Mouse (Mus musculus) intestine, embryonic 15.5 days (tissue): ENCODE results near the gene Phc2. TPM values are rescaled to one million over a fixed set of nuclear protein-coding genes. Genes with fewer than 3 reads are reported as not detected.

Source experiments
- ATAC-seq: fragments of 200-750 bp; cut with Nextera tagmentation; 2 replicates; pipeline ENCODE4 v1.8.0; 2017; ENCODE audit warnings: moderate TSS enrichment, moderate library complexity
- H3K27ac ChIP-seq: fragments of 300-500 bp; sonication (generic); 2 replicates; pipeline ENCODE4 v1.5.1; 2015; ENCODE audit warnings: mild to moderate bottlenecking, inconsistent platforms
- H3K27me3 ChIP-seq: fragments of 300-500 bp; sonication (generic); replicated peaks from 2 replicates; pipeline ENCODE4 v1.6.1; 2015; ENCODE audit warnings: inconsistent platforms
- H3K36me3 ChIP-seq: fragments of 300-500 bp; sonication (generic); 2 replicates; pipeline ENCODE4 v1.6.1; 2015; ENCODE audit warnings: inconsistent platforms
- H3K4me1 ChIP-seq: fragments of 300-500 bp; sonication (generic); replicated peaks from 2 replicates; pipeline ENCODE4 v1.6.1; 2015; ENCODE audit warnings: inconsistent platforms
- H3K4me2 ChIP-seq: fragments of 300-500 bp; sonication (generic); replicated peaks from 2 replicates; pipeline ENCODE4 v1.6.1; 2015; ENCODE audit warnings: mild to moderate bottlenecking, inconsistent platforms
- H3K4me3 ChIP-seq: fragments of 300-500 bp; sonication (generic); replicated peaks from 2 replicates; pipeline ENCODE4 v1.5.1; 2015; ENCODE audit warnings: inconsistent platforms
- H3K9ac ChIP-seq: fragments of 300-500 bp; sonication (generic); 2 replicates; pipeline ENCODE4 v1.6.1; 2015; ENCODE audit warnings: inconsistent platforms
- H3K9me3 ChIP-seq: fragments of 300-500 bp; sonication (generic); 2 replicates; pipeline ENCODE4 v1.6.1; 2016; ENCODE audit warnings: inconsistent platforms
- WGBS: fragments of 180-500 bp; shearing (Covaris S2); methylation state at CpG from one replicate; pipeline ENCODE4 v1.1.7; 2015; 5-methylcytosine and 5-hydroxymethylcytosine counted together
- polyA plus RNA-seq: library from polyadenylated mRNA; unstranded; fragments of >200 nt; fragmentation: Nextera tagmentation; extraction: Ambion mirVana; gene quantifications from 2 replicates; pipeline ENCODE4 v1.2.1, GENCODE M21; 2015

Gene Phc2
- polyA plus RNA-seq, 1 experiment from 2014 or later: 42.3 TPM

DNA sequence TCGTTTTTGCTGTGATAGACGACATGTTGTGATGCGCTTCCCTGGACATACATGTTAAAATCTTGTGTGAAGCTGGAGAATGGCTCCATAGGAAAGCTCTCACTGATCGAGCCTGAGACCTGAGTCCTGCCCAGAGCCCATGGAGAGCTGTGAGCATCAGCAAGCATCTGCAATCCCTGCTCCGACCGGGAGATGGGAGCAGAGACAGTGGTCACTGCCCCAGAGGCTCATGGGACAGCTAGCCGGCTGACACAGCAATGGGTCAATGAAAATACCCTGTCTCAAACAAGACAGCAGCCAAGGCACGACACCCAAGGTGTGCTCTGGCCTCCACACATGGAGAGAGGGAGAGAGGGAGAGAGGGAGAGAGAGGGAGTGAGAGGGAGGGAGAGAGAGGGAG lies 26.6 kb downstream of the Phc2 start:
- Histone ChIP-seq H3K36me3 (no peaks in the 10 kb centered on the region), H3K9ac (no peak overlapping the region), H3K9me3 (no peaks in the 10 kb centered on the region), H3K4me1 (no peaks in the 10 kb centered on the region; the same call in 1 of the 2 replicates), H3K27ac (no peak overlapping the region), H3K27me3 (no peaks in the 10 kb centered on the region), H3K4me3 (no peak overlapping the region), H3K4me2 (no peak overlapping the region)
- ATAC-seq: no peak
- WGBS: 58% methylated on average over 8 of the region's 8 CpGs

DNA sequence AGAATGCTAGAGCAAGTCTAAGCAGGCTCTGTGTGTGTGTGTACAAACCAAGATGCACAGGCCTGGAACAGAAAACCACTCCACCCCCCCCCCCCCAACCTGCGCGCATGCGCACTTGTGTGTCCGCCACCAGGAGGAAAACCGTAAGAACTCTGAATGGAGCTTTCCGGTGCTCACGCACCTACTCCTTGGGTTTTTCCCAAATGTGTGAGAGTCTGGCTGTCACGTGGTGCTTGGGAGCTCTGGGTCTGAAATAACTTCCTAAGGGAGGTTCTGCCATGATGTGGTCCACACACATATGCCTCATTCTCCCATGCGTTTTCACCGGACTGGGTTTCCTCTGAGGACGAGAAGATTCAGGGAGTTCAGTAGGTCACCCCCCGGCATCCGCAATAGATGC lies 27.8 kb downstream of the Phc2 start:
- H3K36me3 ChIP-seq: no peaks in the 10 kb centered on the region
- ATAC-seq: no peak
- no peak overlapping the region for H3K9ac ChIP-seq
- WGBS: 90% methylated on average over 13 of the region's 13 CpGs
- H3K4me3 ChIP-seq: no peak overlapping the region
- no peak overlapping the region for H3K27ac ChIP-seq
- H3K27me3 ChIP-seq: no peaks in the 10 kb centered on the region
- no peaks in the 10 kb centered on the region; the same call in 1 of the 2 replicates for H3K4me1 ChIP-seq
- no peak overlapping the region for H3K4me2 ChIP-seq
- no peaks in the 10 kb centered on the region for H3K9me3 ChIP-seq

DNA sequence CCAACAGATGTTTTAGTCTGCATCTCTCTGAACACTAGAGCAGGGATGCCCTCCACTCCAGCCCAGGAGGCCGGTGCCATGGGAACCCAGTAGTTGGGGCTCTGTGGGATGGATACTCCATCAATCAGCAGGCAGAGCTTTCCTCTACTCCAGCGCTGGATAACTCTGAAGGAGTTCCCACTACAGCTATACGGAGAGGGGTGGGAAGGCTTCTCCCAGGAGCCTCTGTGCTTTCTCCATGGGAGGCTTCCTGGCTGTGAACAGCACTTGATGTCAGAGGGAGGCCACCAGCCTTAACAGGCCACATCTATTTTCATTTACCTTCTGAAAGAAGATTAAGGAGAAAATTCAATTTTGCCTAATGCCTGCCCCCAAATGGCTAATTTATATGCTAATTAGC lies 29.2 kb downstream of the Phc2 start:
- 46% methylated on average over 3 of the region's 3 CpGs for WGBS

DNA sequence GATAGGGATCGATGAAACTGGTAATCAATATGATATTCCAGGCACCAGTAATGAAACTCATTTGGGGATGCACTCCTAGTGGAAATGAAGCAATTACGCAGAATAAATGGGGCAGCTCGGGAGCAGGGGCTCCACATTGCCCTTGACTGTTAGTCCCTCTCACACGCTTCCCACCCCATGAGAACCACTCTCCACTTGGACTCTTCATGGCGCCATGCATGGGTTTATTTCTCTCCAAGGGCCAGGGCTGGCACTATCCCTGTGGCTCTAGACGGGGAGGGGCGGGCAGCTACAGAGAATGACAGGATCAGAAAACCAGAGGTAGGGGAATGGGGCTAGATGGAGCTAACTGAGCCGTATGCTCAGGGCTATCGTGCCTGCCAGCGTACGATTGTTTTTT lies 29.6 kb downstream of the Phc2 start:
- WGBS: 88% methylated on average over 11 of the region's 11 CpGs
- Histone ChIP-seq H3K9me3 (no peaks in the 10 kb centered on the region), H3K27me3 (no peaks in the 10 kb centered on the region), H3K4me1 (peaks cover 10% of the 10 kb centered on the region), H3K4me3 (no peak overlapping the region), H3K36me3 (no peaks in the 10 kb centered on the region), H3K9ac (no peak overlapping the region), H3K4me2 (no peak overlapping the region), H3K27ac (no peak overlapping the region)
- ATAC-seq: no peak

More for the DNA sequence above, 29.2 kb downstream of the Phc2 start:
- no peaks in the 10 kb centered on the region for H3K27me3 ChIP-seq
- H3K27ac ChIP-seq: no peak overlapping the region
- no peaks in the 10 kb centered on the region for H3K9me3 ChIP-seq
- no peak for ATAC-seq
- no peak overlapping the region for H3K4me2 ChIP-seq
- H3K4me1 ChIP-seq: peaks cover 6% of the 10 kb centered on the region; the same call in 1 of the 2 replicates
- no peak overlapping the region for H3K9ac ChIP-seq
- H3K36me3 ChIP-seq: no peaks in the 10 kb centered on the region
- H3K4me3 ChIP-seq: no peak overlapping the region

DNA sequence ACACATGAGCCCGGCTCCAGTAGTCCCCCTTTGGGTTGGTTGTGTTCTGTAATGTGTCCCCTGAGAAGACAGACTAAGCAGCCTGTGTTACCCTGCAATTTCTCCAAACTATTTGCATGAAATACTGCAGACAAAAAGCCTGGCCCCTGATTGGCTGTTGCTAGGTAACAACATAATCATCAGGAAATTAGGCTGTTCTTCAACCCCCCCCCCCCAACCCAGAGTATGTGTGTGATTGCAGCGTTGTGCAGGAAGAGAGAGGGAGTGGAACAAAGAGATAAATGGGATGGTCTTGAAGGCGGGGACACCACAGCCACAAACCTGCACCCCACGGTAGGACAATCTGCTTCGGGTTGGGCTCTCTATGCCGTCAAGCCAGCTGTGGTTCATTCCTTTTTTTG lies 34.0 kb downstream of the Phc2 start:
- ATAC-seq: peak; percentile 40; the same call in 1 of the 2 replicates
- WGBS: 33% methylated on average over 6 of the region's 6 CpGs
- Histone ChIP-seq H3K36me3 (no peaks in the 10 kb centered on the region), H3K4me1 (peaks cover 36% of the 10 kb centered on the region), H3K27ac (0 out of 2 replicates have a peak overlapping the region, but pooled peaks have one; percentile 9), H3K27me3 (no peaks in the 10 kb centered on the region), H3K9ac (no peak overlapping the region), H3K9me3 (no peaks in the 10 kb centered on the region), H3K4me2 (no peak overlapping the region), H3K4me3 (no peak overlapping the region)

DNA sequence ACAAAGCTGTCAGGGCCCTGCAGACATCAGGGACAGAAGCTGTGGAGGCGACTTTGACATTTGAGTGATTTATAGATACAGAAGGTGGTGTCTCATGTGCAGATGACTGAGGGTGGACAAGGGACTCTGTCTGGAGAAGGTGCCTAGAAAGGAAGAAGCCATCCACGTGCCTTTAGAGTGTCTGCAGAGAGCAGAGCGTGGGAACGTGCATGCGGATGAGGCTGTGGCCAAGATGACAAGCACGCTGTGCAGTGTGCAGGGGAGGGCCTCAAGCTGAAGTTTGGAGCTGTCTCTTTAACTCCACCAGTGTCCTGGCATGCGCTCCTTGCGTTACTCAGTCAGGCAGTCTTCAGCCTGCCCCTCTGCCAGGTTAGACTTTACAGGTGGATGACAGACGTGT lies 34.5 kb downstream of the Phc2 start:
- WGBS: 49% methylated on average over 9 of the region's 9 CpGs
- Histone ChIP-seq H3K9ac (no peak overlapping the region), H3K27ac (0 out of 2 replicates have a peak overlapping the region, but pooled peaks have one; percentile 9), H3K4me2 (0 out of 2 replicates have a peak overlapping the region, but pooled peaks have one; percentile 2), H3K4me1 (peaks cover 38% of the 10 kb centered on the region), H3K27me3 (no peaks in the 10 kb centered on the region), H3K9me3 (no peaks in the 10 kb centered on the region), H3K36me3 (no peaks in the 10 kb centered on the region), H3K4me3 (no peak overlapping the region)
- peak; percentile 54 for ATAC-seq

DNA sequence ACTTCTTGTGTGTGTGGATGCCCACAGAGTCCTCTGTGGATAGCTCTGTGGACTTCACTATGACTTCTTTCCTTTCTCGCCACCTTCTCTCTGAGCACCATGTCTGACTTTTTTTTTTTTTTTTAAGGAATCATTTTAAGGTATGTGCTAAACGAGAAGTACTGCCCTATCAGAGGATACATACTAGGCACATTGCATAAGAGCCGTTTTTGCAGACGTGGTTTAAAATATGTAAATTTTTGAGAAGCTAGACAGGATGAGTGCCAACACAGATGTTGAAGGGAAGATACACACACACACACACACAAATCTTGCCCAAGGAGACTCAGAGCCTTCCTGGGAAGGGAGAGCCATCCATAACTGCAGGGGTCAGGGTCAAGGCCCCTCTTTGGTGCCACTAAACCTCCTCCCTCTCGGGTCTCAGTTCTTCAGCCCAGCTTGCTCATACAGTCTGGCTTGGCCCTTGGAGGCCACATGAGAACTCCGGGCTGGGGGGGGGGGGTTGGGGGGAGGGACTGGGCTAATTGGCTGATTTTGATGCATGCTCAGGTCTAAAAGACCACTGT lies 35.3 kb downstream of the Phc2 start:
- Histone ChIP-seq H3K9me3 (no peaks in the 10 kb centered on the region), H3K4me3 (no peak overlapping the region), H3K36me3 (no peaks in the 10 kb centered on the region), H3K27ac (no peak overlapping the region), H3K27me3 (no peaks in the 10 kb centered on the region), H3K4me1 (peaks cover 42% of the 10 kb centered on the region), H3K9ac (no peak overlapping the region), H3K4me2 (no peak overlapping the region)
- no peak for ATAC-seq
- 53% methylated on average over 6 of the region's 6 CpGs for WGBS

DNA sequence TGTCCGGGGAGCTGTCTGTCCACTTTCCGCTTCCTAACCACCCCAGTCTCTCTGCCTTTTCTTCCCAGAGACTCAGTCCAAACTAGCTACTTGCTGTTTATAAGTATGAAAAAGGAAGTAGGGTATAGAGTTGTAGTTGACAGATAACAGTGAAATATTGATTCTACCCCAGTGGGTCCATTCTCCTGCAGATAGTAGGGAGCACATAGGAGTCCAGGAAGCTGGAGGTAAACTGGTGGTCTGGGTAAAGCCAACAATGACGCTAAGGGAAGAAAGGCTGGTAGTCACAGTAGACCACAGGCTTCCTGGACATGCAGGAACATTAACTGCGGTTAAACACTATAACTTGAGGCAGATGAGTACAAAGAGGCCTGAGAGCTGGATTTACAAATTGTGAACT lies 36.7 kb downstream of the Phc2 start:
- 57% methylated on average over 4 of the region's 4 CpGs for WGBS
- ATAC-seq: no peak
- Histone ChIP-seq H3K9me3 (no peaks in the 10 kb centered on the region), H3K4me3 (no peak overlapping the region), H3K4me1 (peaks cover 47% of the 10 kb centered on the region), H3K9ac (no peak overlapping the region), H3K36me3 (no peaks in the 10 kb centered on the region), H3K27ac (peak overlapping the region; percentile 51; the same call in 1 of the 2 replicates), H3K4me2 (no peak overlapping the region), H3K27me3 (no peaks in the 10 kb centered on the region)

DNA sequence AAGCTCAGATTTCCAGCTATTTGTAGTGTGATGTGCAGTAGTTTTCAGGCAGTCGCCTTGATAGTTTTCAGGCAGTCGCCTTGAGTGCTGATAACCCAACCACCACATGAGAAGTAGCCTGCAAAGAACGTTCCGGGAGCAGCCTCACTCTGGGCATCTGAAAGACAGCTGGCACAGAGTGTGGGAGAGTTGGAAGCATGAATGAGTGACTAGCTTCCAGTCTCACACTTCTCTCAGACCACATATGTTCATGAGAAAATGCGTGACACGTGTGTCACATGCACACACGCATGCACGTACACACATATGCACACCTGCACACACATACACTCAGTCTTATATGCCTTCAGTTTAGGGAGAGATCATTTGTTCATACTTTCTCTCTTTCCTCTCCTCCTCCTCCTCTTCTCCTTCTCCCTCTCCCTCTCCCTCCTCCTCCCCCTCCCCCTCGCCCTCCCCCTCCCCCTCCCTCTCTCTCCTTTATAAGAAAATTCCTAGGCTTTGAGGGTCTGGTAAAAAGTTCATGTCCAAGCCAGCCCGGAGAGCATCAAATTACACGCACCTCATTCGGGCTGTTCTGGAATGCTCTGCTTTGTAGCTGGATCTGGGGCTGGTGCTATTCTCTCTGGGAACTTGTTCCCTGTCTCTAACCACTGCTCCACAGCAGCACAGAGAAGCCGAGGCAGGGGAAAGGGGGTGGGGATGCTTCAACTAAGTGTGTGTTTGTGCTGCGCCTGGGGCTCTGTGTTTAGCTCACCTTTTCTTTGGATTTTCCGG lies 37.8 kb downstream of the Phc2 start:
- 0 out of 2 replicates have a peak overlapping the region, but pooled peaks have one; percentile 13 for H3K27ac ChIP-seq
- WGBS: 54% methylated on average over 14 of the region's 15 CpGs
- H3K4me1 ChIP-seq: peaks cover 53% of the 10 kb centered on the region

DNA sequence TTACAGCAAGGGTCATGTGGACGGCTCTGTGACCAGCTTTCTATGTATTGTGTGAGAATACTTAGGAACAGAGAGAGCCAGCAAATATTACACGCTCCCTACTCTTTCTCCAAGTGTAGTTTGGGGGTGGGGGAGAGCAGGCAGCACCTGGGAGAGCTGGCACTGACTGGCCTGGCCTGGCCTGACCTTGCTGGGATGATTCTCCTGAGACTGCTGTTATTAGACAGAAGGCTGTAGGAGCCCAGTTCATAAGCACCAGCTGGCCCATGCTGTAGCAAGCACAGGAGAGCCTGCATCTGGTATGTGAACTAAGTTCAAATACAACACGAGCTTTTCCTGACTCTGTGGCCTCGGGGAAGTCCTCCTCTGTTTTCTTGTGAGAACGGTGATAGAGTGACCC lies 38.7 kb downstream of the Phc2 start:
- Histone ChIP-seq H3K9me3 (no peaks in the 10 kb centered on the region), H3K9ac (no peak overlapping the region), H3K4me3 (no peak overlapping the region), H3K27ac (0 out of 2 replicates have a peak overlapping the region, but pooled peaks have one; percentile 13), H3K36me3 (no peaks in the 10 kb centered on the region), H3K4me1 (peaks cover 58% of the 10 kb centered on the region), H3K4me2 (no peak overlapping the region), H3K27me3 (no peaks in the 10 kb centered on the region)
- ATAC-seq: no peak
- WGBS: 36% methylated on average over 5 of the region's 5 CpGs

More for the DNA sequence above, 37.8 kb downstream of the Phc2 start:
- ATAC-seq: no peak
- Histone ChIP-seq H3K27me3 (no peaks in the 10 kb centered on the region), H3K9me3 (no peaks in the 10 kb centered on the region), H3K9ac (no peak overlapping the region), H3K4me3 (no peak overlapping the region), H3K36me3 (no peaks in the 10 kb centered on the region), H3K4me2 (no peak overlapping the region)

DNA sequence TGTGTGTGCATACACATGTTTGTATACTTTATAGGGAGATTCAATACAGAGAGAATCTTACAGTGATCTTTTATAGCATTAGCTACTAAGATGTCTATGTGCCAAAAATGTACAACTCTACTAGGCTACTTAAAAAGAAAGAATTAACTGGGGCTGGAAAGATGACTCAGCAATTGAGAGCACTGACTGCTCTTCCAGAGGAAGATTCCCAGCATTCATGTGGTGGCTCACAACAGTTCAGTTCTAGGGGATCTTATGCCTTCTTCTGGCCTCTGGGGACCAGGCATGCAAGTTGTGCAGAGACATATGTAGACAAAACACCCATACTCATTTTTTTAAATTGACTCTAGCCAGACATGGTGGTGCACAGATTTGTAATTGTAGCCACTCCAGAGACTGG lies 39.8 kb downstream of the Phc2 start:
- Histone ChIP-seq H3K9ac (no peak overlapping the region), H3K27ac (no peak overlapping the region), H3K36me3 (no peaks in the 10 kb centered on the region), H3K9me3 (no peaks in the 10 kb centered on the region), H3K4me1 (peaks cover 52% of the 10 kb centered on the region), H3K27me3 (no peaks in the 10 kb centered on the region), H3K4me2 (no peak overlapping the region), H3K4me3 (no peak overlapping the region)
- ATAC-seq: no peak

DNA sequence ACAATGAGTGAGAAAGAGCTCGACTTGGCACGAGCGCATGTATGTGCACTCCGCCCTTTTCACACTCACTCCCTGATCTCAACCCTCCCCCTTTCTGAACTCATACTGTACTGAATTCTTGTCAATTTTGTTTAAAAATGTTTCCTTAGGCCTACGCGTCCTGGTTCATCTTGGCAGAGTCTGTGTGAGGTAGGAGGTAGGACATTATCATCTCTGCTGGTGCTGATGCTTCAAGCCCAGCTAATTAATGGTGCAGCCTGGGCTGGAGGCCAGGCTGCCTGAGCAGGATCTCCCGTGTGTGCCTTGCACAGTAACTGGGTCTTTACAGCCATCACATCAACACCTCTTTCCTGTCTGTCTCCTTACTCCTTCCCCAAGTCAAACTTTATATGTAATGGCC lies 40.6 kb downstream of the Phc2 start:
- H3K9ac ChIP-seq: no peak overlapping the region
- no peak overlapping the region for H3K4me2 ChIP-seq
- H3K36me3 ChIP-seq: no peaks in the 10 kb centered on the region
- no peaks in the 10 kb centered on the region for H3K9me3 ChIP-seq
- no peak for ATAC-seq
- no peak overlapping the region for H3K4me3 ChIP-seq
- 74% methylated on average over 7 of the region's 7 CpGs for WGBS
- H3K27ac ChIP-seq: no peak overlapping the region
- peaks cover 45% of the 10 kb centered on the region for H3K4me1 ChIP-seq
- no peaks in the 10 kb centered on the region for H3K27me3 ChIP-seq
